Mouse (Mus musculus): ENCODE results near the gene AY761185.
"Not testable (repeated sequence)": the region's sequence is repeated elsewhere in the genome, so short reads cannot be mapped to it uniquely, and the experiment has no call there.

Gene AY761185

DNA sequence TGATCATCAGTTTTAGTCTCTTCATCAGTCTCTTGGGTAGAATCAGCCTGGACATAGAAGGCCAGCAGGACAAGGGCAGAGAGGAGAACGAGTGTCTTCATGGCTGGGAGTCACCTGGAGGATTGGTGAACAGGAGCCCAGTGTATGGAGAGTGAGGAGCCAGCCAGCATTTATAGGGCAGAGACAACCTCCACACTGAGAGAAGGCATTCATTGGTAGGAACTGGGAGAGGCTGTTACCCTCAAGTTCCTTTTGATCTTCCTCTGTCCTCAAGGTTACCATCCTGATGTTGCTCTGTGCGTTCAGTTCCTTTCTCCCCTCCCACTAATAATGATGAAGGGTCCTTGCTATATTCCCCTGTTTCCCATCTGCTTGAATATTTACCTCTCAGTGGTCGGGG, at the start of gene AY761185:
TSS of gene AY761185 (minus strand) at position 101 of the 400 bp plus-strand sequence.
- no peak for DNase-seq

DNA sequence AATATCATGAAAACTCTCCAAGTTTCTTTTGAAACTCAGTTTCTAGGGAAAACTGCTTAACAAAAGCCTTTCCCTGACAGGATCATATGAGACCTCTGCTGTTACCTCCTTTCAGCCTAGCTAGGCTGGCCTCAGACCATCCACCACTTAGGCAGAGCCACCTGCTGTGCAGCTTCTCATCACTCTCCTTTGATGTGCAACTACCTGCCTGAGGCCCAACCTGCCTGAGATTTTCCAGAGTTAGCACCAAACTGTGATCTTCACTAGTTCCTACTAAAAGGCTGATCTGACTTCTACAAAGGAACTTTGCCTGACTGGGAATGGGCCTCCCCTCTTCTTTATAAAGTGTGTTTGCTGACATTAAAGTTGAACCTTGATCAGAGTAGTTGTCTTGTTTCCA, 49.5 kb upstream of the AY761185 start:
- not testable (repeated sequence) for DNase-seq

- DNase-seq = no peak
Measured at GRCm38 (mm10) chr8:20979846-20980245, 35.3 kb upstream of the AY761185 start.

DNA sequence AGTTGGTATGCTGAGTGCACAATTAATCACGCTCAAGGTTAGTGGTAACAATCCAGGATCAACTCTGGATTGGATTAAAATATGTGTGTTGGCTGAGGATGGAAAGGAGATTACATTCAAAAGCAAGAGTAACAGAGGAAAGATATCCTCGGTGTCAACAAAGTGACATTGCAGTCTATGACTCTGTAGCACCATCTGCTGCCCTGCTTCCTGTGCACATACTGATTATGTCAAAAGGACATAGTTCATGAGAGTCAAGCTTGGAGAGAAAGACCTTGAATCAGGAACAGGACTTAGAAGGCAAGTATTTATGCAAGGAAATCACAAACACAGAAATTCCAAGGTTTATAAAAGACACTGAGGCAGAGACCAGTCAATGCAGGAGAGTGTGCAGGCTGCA, 20.0 kb upstream of the AY761185 start:
- no peak for DNase-seq

DNA sequence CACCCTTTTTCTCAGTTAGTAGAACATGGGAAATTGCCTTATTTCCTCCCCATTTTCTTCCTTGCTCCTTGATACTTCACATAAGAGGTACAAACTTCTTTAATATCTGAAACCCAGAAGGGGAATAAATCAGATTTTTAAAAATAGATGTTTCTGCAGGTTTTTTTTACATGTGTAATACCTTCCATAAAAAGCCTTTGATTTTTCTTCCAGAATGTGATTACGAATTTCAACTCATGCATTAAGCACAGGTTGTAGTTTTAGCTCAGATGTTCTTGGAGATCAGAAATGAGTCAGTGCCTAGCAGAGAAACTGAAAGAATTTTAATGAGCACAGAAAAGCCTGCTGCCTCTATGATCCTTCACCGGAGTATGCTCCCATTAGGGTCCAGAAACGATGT, 22.5 kb downstream of the AY761185 start, which contains the start of gene Gm6040:
TSS of gene Gm6040 (minus strand) at position 101 of the 400 bp plus-strand sequence.
- no peak for DNase-seq

DNA sequence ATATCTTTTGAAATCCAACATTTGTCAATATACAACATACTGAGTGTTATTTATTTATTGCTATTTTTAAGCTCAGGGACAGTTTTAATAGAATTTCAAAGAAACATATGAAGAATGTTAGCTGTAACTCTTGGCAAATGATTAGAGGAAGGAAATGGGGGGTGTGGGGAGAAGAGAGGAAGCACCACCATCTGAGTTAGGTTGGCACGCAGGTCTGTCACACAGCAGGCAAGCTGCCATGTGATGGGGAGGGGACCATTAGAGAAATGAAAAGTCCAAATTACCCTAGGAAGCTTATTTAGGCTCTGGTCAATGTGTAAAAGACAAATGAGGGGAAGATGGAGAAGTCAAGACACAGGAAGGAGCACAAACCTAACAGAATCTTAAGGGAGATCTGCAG, 32.2 kb downstream of the AY761185 start:
- peak; percentile 6 for DNase-seq

DNA sequence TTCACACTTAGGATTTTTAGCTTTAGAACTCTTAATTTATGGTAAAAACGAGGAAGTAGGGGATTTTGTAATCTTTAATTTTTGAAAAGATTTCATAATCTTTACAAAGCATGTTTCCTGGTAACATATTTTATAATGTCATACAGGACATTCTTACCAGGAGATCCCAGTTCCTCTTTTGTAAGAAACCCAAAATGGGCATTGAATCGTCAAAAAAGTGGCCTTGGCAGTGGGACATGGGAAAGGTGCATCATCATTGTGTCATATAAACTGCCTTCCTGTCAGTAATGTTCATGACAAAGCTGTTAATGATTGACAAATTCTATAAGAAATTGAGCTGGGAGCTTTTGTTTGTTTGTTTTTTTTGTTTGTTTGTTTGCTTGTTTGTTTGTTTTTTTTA, 36.3 kb downstream of the AY761185 start:
- no peak for DNase-seq

GRCm38 (mm10) chr8:20907119-20907518, 37.4 kb downstream of the AY761185 start:
- no peak for DNase-seq

DNA sequence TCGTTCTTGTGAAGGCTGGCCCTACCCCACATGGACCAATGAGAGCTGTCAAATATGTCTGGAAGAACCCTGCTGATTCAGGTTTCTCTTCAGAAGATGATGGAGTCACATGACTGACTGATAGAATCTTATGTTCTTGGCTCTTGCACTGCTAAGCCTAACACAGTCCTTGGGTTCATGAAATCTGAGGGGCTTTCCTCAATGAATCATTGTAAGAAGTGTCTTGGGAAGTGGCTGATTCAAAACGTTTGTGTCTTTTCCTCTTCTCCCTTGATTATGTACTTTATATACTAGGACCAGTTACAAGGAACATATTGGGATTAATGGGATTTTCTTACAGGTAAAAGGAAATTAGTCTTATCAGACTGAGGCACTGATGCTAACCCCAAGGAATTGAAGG, 42.0 kb downstream of the AY761185 start, which contains the start of gene Gm15056:
TSS of gene Gm15056 (minus strand) at position 101 of the 400 bp plus-strand sequence.
- no peak for DNase-seq
